Mouse (Mus musculus) erythroblast, embryonic 14.5 days (primary cell): ENCODE results near the gene Phex. TPM values are rescaled to one million over a fixed set of nuclear protein-coding genes. Genes with fewer than 3 reads are reported as not detected.

Experiments used
- H3K27me3 ChIP-seq: 2 replicates; pipeline ENCODE4 v1.6.1; 2012; ENCODE audit warnings: inconsistent platforms; ENCODE audit not compliant: control insufficient read depth
- H3K36me3 ChIP-seq: 2 replicates; pipeline ENCODE4 v1.6.1; 2012; ENCODE audit warnings: mild to moderate bottlenecking, inconsistent platforms; ENCODE audit not compliant: control insufficient read depth
- H3K4me1 ChIP-seq: 2 replicates; pipeline ENCODE4 v1.6.1; 2012; ENCODE audit warnings: inconsistent platforms; ENCODE audit not compliant: control insufficient read depth
- H3K4me3 ChIP-seq: replicated peaks from 2 replicates; pipeline ENCODE3; 2012; ENCODE audit warnings: moderate library complexity, mild to moderate bottlenecking, inconsistent platforms
- H3K9me3 ChIP-seq: 2 replicates; pipeline ENCODE4 v1.6.1; 2012; ENCODE audit warnings: low read length, inconsistent platforms, mixed read lengths; ENCODE audit not compliant: control insufficient read depth
- GATA1 ChIP-seq: IDR thresholded peaks from 2 replicates; pipeline ENCODE4 v1.6.1; 2012; ENCODE audit warnings: low read length, inconsistent platforms, mixed read lengths
- TAL1 ChIP-seq: IDR thresholded peaks from 3 replicates; pipeline ENCODE4 v1.6.1; 2012; ENCODE audit warnings: low read length, inconsistent platforms, mixed read lengths
- polyA plus RNA-seq: library from polyadenylated mRNA; stranded (reverse); fragments of >175 nt; gene quantifications from 2 replicates; pipeline ENCODE4 v1.2.3, GENCODE M21; 2012

Phex gene
- polyA plus RNA-seq, 1 experiment: not detected

DNA sequence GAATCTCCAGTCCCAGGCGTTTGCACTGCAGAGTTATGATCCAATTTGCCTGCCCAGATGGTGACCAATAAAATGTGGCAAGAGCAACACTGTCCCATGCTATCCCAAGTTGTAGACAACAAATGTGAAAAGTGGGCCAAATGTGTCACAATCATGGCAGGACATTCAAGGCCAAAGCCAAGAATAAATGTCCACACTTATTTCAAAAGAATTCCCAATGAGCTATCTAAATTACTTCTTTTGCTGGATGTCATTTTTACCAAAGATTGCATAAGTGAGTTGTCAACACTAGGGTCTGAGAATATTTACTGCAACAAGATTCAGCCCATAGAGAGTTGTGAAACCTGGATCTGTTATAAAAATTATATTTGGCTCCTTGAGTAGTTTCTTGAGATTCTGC, 86.7 kb downstream of the Phex start:
- Histone ChIP-seq H3K4me3 (no peak overlapping the region), H3K9me3 (no peaks in the 10 kb centered on the region), H3K36me3 (no peaks in the 10 kb centered on the region), H3K4me1 (no peaks in the 10 kb centered on the region), H3K27me3 (no peaks in the 10 kb centered on the region)
- TF ChIP-seq TAL1: no peak
- no peak for TF ChIP-seq GATA1

- TF ChIP-seq GATA1 (no peak), TAL1 (no peak)
- H3K9me3 ChIP-seq: no peaks in the 10 kb centered on the region
Observed at GRCm38 (mm10) chrX:157327756-157328155, 87.4 kb downstream of the Phex start.

DNA sequence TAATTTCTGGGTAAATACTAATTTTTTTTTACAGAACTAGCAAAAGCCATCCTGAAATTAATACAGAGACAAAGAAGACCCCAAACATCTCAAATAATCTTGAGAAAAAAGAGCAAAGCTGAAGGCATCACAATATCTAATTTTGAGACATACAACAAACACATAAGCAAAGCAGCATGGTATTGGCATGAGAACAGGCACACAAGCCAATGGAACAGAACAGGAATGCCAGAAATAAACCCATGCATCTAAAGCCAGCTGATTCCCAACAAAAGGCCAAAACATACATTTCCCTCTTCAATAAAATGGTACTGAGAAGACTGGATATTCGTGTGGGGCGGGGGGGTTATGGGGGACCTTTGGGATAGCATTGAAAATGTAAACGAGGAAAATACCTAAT, 90.7 kb downstream of the Phex start:
- no peaks in the 10 kb centered on the region for H3K27me3 ChIP-seq
- TF ChIP-seq GATA1: no peak
- TF ChIP-seq TAL1: no peak
- no peak overlapping the region for H3K4me3 ChIP-seq
- no peaks in the 10 kb centered on the region for H3K36me3 ChIP-seq
- no peaks in the 10 kb centered on the region for H3K9me3 ChIP-seq
- H3K4me1 ChIP-seq: no peaks in the 10 kb centered on the region

More at GRCm38 (mm10) chrX:157327756-157328155, 87.4 kb downstream of the Phex start:
- Histone ChIP-seq H3K4me1 (no peaks in the 10 kb centered on the region), H3K4me3 (no peak overlapping the region), H3K27me3 (no peaks in the 10 kb centered on the region), H3K36me3 (no peaks in the 10 kb centered on the region)

DNA sequence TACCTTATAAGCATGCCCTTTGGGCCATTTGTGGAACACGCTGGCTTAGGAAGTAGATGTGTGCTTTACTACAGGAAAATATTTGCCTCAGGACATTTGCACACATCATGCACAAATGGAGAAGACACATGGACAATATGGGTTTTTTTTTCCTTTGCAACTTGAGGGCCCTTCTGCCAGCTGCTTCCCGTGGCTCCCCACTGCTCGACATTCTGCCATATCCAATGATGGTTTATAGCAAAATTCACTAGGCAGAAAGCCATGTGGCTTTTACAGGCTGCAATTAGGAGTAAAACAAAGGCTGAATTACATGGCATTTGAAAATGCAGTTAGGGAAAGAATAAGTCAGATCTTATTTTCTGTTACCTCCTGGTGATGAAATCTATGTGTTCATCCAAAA, 104.8 kb downstream of the Phex start:
- Histone ChIP-seq H3K4me1 (no peaks in the 10 kb centered on the region), H3K9me3 (no peaks in the 10 kb centered on the region), H3K4me3 (no peak overlapping the region), H3K27me3 (no peaks in the 10 kb centered on the region), H3K36me3 (no peaks in the 10 kb centered on the region)
- TF ChIP-seq GATA1 (no peak), TAL1 (no peak)

GRCm38 (mm10) chrX:157308171-157308570, 106.9 kb downstream of the Phex start:
- TF ChIP-seq GATA1: no peak
- no peak for TF ChIP-seq TAL1
- H3K4me1 ChIP-seq: no peaks in the 10 kb centered on the region
- no peaks in the 10 kb centered on the region for H3K27me3 ChIP-seq
- H3K9me3 ChIP-seq: no peaks in the 10 kb centered on the region
- no peak overlapping the region for H3K4me3 ChIP-seq
- no peaks in the 10 kb centered on the region for H3K36me3 ChIP-seq

DNA sequence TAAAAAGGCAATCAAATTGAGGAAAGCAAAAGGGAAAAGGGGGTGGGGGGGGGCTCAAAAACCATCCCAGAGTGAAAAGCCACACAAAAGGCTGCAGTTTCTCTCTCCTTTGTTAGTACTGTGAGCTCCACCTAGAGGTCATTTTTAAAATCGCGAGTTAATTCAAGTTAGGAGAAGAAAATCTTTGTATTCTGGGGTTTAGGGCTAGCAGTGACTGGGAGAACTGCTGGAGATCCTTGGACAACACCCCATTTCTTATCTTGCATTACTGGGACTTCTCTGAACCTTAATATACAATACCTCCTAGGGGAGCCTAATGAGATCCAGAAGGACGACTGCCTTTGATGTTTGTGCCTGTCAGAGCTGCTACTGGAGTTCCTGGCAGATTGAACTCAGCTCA, 107.7 kb downstream of the Phex start:
- H3K36me3 ChIP-seq: no peaks in the 10 kb centered on the region
- H3K9me3 ChIP-seq: no peaks in the 10 kb centered on the region
- TF ChIP-seq GATA1: no peak
- no peak for TF ChIP-seq TAL1
- no peaks in the 10 kb centered on the region for H3K27me3 ChIP-seq
- H3K4me1 ChIP-seq: no peaks in the 10 kb centered on the region
- no peak overlapping the region for H3K4me3 ChIP-seq

- Histone ChIP-seq H3K9me3 (no peaks in the 10 kb centered on the region), H3K4me1 (no peaks in the 10 kb centered on the region), H3K27me3 (no peaks in the 10 kb centered on the region), H3K36me3 (no peaks in the 10 kb centered on the region), H3K4me3 (no peak overlapping the region)
- TF ChIP-seq TAL1 (no peak), GATA1 (no peak)
Observed at GRCm38 (mm10) chrX:157306796-157307405, 108.2 kb downstream of the Phex start.

GRCm38 (mm10) chrX:157305852-157306232, 109.3 kb downstream of the Phex start:
- no peaks in the 10 kb centered on the region for H3K9me3 ChIP-seq
- no peaks in the 10 kb centered on the region for H3K36me3 ChIP-seq
- no peaks in the 10 kb centered on the region for H3K27me3 ChIP-seq
- TF ChIP-seq TAL1 (no peak), GATA1 (no peak)
- no peaks in the 10 kb centered on the region for H3K4me1 ChIP-seq
- no peak overlapping the region for H3K4me3 ChIP-seq

DNA sequence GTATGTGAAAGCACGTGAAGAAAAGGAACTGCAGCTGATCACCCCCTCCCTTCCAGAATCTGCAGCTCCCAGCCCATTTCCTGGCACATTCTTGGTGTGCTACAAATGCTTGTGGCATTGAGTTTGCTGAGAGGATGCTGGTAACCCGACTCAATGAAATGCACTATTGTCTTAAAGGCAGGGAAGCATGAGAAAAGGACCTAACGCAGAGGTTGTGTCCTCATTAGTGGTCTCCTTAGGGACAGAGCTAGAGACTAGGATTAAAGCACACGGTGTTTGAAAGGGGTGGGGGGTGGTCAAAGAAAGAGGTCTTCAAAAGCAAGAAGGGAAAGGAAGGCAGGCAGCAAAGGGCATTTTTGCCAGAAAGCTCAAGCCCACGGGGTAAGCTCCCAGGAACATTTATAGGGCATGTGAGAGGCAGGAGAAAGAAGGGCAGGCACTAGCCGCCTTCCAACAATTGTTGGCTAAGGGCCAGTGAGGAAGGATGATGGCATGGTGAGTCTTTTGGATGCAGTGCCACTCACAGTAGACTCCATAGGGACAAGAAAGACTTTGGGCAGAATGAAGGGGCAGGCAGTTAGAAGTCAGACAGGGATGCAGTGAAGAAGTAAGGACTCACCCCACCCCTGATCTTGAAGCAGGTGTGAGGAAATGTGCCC, 109.8 kb downstream of the Phex start:
- TF ChIP-seq GATA1: no peak
- no peak for TF ChIP-seq TAL1
- H3K36me3 ChIP-seq: no peaks in the 10 kb centered on the region

More for the DNA sequence above, 109.8 kb downstream of the Phex start:
- Histone ChIP-seq H3K4me1 (no peaks in the 10 kb centered on the region), H3K9me3 (no peaks in the 10 kb centered on the region), H3K27me3 (no peaks in the 10 kb centered on the region), H3K4me3 (no peak overlapping the region)
